Mouse (Mus musculus) heart, adult 8-10 months (tissue): ENCODE results near the gene Cask. TPM values are rescaled to one million over a fixed set of nuclear protein-coding genes. Genes with fewer than 3 reads are reported as not detected.

Experiments
- DNase-seq: peaks from one replicate; pipeline ENCODE4 v3.0.0; 2022; ENCODE audit warnings: low spot score
- total RNA-seq, 4 experiments: library from RNA; stranded (reverse); gene quantifications; 2 replicates each; pipeline ENCODE4 v1.2.4; 2022

Cask gene
- total RNA-seq, 4 experiments from 2014 or later = 10.7 to 14.3 (median 11.1) TPM

DNA sequence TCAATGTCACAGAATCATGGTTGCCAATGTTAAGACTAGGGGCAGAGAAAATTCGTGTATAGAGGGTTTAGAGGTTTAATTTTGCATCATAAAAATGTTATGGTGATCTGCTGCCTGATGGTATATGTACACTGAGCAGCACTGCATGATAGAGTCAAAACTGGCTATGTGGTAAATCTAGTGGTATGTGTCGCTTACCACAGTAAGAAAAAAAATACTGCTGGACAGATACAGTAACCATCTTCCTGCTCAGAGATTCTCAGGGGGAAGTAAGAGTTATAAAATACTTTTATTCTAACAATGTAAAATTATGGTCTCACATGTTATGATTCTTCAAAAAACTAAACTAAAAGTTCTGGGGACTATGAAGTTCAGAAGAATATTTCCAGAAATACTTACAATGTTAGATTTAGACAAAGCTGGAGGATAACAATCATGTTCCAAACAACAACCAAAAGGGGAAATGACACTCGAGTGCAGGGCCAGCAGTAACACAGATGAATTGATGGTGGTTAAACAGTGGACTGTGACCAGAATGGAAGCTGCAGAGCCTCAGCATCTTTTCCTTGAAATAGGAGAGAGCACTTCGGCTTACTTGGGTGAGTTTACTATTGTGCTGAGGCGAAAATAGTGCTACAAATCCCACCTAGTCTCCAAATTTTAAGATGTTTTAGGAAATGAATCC, 219.4 kb downstream of the Cask start, which contains the start of gene Gpr34:
Gene Gpr34, plus strand, starts transcription at position 491 of the 685 bp plus-strand sequence.
- DNase-seq = no peak

DNA sequence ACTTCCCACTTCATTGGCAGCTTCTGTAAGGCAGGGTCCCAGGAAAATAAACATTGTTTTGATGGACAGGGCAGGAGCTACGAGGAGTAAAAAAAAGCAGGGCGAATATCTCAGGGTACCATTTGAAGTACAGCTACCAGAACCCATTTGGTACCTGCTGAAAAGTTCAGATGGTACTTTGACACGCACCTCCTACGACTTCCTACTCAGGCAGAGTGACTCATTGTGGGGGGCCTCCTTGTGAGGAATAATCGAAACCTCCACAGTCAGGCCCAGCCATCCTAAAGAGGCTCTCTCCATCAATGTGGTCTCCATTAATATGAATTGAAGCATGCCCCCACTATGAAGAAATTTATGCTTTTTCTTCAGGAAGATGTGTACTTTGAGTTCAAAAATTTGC, 228.5 kb downstream of the Cask start:
- DNase-seq = no peak

DNA sequence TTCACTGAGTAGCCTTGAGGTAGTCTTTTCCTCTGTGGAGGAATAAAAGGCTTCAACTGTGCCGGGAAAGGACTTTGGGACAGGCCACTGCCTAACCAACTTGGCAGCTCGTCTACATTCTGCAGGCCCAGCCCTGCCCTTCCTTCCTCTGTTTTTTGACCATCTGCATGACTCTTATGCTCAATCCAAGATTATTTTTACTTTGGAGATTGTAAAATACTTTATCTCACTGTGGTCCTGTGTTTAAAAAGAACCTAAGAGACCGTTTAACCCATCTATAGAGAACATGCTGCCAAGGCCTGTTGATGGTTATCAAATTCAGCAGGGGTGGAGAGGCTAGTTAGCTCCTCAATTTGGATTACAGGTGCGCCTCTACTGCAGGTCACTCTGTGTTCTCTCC, 229.7 kb downstream of the Cask start:
- peak; percentile 44 for DNase-seq

DNA sequence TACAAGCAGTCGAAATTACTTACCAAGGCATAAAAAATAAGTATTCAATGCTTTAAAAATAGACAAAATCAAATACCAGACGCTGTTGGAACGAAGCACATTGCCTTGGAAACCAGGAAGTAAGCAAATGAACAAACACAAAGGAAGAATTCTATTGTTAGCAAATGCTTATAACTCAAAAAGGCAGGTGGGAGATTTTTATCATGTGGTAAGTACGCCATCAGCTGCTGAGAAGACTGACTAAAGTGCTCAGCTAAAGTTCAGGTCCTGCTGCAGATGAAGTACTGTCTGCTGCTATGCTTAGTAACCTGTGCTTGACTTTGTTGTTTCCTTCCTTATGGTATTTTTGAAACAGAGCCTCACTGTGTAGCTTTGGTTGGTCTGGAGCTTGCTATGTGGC, 232.7 kb downstream of the Cask start:
- peak; percentile 56 for DNase-seq

DNA sequence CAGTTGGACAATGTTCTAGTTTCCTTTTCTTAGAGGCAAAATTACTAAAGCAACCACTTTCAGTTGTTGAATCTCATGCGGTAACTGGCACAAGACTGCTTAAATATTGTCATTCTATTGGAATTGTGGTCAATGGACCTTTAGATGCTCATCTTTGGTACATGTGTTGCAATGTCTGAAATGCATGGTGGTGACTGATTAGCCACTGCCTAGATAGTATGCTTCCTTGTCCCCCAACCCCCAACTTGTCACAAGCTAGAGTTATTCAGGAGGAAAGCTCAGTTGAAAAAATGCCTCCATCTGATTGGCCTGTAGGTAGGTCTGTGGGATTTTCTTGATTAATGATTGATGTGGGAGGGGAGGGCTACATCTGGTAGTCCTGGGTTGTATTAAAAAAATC, 233.9 kb downstream of the Cask start:
- no peak for DNase-seq

DNA sequence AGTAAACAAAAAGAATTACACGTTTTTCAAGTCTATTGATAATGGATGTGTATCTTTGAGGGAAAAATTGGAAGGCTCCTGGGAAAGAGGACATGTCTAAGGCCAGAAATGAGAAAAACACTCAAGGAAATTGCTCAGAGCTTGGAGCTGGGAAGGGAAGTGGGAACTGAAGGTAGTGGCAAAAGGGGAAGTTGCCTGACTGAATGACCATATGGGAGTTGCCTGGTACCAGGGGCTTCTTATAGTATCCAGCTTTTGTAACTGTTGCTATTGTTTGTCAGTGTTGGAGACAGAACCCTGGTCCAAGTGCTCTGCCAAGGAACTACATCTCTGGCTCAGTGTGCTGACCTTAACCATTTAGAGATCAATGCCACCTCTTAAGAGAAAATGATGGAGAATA, 234.4 kb downstream of the Cask start:
- peak; percentile 26 for DNase-seq

DNA sequence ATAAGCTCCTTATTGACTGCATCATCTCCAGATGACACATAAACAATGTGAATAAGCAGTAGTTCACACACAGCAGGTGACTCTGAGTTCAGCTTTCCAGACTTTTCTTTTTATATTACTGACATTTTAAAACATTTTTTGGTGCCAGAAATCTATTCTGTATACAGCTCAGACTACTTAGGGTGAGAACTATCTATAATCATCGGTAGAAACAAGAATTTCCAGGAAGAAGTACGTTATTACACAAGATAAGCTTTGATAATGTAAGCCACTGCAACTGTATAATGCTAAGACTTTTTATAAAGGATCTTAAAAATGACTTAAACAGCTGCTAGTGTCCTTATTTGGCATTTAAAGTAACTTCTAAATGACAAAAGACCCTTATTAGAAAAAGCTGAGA, 239.1 kb downstream of the Cask start:
- no peak for DNase-seq

DNA sequence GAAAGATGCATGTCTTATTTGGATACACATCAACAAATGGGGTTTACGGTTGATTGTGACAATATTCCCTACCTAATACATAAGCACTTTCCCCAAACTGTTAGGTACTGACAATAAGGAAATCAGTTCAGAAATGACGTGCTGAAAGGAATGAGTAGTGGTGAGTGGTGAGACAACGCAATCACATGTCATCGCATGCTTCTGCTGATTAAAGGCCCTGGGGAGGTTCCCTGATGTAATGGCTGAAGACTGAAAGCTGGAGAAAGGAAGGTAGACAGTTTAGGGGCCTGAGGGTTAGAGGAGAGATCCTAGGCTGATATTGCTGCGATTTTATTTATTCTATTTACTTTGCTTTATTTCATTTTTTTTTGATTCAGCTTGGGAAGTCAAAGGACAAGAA, 240.1 kb downstream of the Cask start:
- DNase-seq = no peak

DNA sequence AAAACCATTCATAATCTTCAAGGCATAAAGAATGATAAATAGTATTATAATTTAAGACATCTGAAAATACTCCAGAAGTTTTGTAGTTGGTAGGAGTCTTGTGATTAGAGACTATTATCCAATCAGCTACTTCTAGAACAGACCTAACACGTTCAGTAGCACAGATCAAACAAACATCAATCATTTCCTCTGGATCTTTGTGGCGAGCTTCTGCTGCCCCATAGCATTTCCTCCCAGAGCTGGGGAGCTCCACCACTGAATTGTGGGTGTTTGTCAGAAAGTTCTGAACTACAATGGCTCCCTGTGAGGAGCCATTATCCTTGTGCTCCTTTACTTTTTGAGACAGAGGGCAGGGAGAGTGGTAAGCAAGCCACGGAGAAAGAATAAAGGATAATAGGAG, 243.4 kb downstream of the Cask start:
- no peak for DNase-seq

DNA sequence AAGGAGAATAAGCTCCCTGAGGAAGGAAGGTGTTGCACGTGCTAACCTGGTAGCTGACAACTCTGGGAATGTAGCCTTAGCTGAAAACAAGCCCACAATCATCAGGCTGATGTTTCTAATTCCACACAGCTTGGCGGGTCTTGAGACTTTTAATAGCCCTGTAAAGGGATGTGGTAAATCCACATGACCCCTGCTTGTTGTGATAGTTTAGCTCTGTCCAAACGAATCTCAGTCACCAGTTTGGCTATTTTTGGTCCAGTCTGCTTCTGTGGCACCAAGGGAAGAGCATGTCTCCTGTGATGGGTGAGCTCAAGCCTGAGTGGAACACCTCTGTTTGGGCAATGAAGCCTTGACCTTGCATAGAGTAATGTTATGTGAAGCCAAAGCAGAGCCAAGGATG, 244.4 kb downstream of the Cask start:
- no peak for DNase-seq

DNA sequence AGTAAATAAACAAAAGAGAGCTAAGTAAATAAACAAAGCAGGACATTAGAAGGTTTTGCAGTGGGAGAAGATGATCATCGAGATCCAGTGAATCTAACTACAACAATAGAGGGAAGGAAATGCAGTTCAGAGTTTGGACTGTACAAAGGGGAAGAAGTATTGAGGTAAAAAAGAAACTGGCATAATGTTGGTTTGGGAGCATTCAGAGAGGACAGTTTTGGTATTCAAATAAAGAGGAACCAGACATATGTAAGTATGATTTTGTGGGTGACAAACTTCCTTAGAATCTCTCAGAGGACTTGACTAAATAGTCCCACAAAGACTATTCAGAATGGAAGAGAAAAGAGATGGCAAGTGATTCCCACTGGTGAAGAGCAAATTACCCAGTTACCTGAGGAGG, 251.2 kb downstream of the Cask start:
- DNase-seq = no peak

DNA sequence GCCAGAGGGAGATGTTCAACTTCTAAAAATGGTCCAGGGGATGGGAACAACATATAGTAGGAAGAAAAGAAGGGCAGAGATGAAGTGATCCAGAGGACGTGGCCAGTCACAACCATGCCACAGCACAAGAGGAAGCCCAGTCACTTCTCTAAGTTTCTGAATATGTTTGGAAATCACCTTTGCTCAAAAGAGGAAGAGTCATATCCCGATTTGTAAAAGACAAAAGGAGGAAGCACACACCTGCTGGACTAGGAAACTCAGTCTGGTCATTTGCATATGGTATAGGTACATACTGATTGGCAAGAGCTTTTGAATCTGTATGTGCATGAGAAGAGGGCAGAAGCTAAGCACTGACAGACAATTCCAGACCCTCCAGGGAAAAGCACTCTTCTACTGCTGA, 251.8 kb downstream of the Cask start:
- DNase-seq = no peak

DNA sequence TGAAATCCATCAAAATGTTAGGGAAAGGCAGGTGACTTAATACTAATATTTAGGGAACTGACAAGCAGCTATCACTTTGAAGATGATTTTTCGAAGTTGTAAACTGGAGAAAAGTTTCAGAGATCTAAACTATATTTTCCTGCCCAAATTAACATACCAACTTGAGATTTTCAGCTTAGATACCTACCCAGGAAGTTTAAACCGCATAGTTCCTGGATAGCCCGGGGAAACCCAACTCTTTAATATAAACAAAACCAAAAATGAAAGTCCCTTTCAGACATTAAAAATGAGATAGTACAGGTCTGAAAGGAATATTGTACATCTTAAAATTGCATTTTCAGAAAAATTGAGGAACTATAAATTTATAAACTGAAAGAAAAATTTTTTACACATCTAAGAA, 273.5 kb downstream of the Cask start:
- DNase-seq = no peak

DNA sequence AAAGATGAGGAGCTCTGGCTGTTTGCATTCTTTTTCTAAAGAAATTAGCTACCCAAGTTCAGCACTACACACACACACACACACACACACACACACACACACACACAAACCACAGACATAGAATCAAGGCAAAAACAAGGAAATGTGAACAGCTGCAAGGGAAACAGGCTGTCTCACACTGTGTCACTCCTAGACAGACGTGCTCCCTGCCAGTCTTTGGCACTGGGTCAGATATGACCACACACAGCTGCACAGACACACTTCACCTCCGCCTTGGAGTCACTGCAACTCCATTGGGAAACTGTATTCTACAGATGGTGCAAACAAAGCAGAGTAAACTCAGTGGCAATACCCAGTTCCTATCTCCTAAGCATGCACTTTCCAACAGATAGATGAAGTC, 274.6 kb downstream of the Cask start:
- peak; percentile 21 for DNase-seq

DNA sequence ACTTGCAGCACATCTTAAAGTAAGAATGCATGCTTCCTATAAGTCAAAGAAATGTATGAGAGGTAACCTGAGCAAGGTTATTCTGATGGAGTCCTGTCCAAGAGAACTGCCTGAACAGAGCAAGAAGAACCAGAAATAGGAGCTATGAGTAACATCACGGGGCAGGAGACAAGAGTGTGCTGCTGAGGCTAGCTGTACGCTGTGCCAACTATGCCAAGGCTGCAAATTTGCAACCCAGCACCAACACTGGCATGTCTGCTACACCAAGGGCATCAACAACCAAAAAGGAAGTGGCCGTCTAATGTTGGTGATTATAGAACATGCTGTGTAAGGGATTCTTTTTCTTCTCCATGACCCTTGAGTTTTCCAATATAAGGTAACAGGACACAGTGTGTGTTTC, 276.3 kb downstream of the Cask start:
- DNase-seq = no peak

DNA sequence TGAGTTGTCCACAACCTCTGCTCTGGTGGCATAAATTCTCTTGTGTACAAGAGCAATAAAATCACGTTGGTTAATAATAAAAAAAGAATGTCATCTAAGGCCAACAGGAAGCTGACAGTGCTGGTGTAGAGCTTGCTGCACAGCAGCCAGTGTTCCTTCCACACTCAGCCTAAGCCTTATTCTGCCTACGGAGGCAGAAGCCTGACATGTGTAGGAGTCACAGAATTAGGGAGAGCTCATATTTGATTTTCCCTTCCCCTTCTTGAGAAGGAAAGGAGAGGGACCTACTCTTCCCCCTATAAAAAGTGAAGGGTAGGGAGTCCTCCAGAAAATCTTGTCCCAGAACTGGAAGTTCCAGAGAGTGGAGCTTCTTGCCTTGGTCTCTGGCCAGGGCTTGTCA, 276.9 kb downstream of the Cask start:
- DNase-seq = peak; percentile 16

DNA sequence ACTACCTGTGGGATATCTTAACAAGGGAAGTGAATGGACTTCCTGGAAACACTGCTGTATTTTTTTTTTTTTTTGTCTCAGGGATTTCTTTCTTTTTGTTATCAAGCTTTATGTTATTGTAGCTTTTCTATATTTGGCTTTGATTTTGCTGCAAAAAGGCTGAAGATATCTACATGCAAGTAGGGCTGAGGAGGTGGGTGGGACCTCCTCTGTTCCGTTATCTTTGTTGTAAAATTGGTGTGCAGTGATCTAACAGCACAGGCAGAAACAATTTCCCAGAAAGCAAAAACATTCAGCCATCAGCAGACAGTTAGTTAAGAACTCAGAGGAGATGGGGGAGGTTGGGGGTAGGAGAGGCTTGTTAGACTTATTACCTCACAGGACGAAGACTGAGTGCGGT, 296.7 kb downstream of the Cask start:
- DNase-seq = no peak

DNA sequence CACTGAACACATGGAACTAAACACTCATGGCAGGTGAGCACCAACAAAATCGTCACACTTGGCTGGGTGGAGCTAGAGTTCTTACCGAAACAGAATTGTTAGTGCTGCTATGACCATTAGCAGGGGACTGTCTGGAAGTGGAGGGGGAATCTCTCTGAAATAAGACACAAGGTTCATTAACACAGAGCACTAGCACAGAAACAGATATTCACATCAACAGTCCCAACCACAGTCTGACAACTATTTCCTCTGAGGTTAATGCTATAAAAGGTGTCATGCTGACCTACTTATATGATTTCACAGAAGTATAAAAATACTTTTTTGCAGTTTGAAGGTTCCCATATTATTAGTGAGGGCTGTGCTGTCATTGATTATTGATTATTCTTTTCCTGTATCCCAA, 298.9 kb downstream of the Cask start:
- no peak for DNase-seq

DNA sequence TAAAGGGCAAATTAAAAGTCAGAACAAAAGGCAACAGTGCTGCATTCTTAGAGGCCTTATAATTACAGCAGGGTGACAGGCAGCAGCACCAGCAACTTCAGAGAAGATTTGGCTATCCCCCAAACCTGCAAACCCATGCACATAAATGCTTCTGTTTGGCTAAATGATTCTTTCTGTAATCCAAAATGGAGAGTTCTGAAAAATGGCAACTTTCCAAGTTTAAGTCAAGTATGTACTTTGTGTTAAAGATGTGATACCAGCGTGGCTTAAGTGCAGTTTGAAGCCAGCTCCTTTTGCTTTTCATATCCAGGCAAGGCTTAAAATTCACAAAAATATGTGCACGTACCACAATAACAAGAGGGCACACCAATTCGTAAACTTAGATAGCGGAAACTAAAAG, 299.6 kb downstream of the Cask start:
- DNase-seq = no peak

DNA sequence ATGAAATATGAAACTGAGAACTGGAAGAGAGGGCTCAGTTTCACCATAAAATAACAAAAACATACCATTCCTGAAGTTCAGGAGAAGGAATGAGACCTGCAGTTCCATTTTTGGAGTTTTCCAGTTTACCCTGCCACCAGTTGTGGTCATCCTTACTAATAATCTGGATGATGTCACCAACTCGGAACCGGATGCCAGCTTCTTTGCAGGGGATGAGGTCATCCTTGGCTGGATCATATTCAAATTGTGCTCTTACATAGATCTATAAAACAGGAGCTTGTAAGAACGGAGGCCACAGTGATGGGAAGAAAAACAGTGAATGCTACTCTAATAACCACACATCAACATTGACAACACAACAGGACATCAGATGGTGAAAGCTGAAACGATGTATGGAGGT, 302.1 kb downstream of the Cask start:
- peak; percentile 20 for DNase-seq

DNA sequence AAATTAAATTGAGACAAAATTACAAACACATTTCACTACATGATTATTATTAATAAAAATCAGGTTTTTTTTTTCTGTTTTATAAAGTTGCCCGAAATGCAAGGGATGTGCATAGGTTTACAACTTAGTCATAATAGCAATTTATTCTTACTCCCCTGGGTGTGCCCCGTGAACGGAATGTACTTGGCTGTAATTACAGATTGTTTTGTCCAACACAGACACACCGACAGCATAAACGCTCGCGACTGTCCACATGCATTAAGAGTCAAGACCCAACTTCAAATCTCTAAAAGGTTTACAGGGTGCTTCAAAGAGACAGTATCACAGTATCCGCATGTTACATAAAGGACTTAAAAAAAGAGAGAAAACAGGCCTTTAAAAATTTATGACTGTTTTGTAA, 329.9 kb downstream of the Cask start:
- DNase-seq = peak; percentile 43

DNA sequence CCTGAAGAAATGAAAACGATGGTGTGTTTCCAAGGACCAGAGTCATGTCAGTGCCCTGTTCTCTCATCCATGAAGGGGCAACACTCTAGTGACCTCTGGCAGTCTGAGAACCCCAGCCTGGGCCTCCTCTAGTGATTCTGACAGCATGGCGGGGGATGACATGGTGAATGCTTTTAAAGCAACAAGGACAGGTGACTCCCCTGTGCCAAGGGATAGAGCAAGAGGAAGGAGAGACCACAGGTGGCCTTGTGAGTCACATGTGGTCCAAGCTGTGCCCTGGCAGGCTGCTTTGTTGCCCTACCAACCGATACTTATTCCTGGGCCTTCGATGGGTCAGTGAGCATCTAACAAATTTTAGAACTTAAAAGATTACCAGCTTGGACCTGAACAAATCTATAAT, 330.6 kb downstream of the Cask start:
- DNase-seq = no peak

DNA sequence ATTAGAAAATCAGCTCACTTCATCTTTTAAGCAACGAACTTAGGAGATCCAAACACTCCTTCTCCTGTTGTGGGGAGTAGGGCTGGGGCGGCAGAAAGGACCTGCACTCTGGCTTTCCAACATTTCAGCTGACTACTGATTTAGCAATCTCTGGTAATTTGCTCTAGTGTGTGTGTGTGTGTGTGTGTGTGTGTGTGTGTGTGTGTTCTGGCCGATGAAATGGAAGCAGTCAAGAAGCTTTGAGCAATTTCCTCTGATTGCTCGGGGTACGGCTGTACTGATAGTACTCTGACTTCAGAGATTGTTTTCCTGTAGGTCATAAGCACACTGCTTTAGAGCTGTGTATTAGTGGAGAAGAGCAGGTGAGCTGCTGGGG, 331.8 kb downstream of the Cask start:
- peak; percentile 47 for DNase-seq

DNA sequence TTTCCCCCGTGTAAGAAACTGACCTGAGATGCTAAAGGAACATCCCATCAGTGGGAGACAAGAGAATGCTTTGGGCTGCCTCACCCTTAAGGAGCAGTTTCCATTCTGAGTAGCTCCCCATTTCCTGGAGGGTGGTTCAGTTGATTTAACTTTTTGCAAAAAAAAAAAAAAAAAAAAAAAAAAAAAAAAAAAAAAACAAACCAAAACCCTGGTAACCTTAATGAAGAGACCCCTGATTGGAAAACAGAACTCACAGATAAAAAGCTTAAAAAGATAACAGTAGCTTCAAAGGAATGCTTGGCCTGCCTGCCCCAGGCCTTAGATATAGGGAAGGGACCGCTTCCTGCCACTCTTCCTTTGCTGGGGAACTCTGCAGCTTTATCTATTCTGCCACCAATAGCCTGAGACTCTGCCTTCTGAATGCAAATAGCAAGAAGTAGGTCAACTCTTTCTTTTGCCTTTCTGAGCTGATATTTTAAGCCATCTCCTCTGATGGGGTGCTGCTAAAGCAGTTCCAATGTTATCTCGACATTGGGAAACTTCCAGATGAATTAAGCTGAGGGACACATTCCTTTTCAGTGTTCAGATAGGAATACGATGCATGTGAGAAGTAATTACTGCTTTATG, 332.3 kb downstream of the Cask start:
- no peak for DNase-seq
